Mouse (Mus musculus) embryonic facial prominence, embryonic 13.5 days (tissue): ENCODE data around the gene Coil. TPM values are rescaled to one million over a fixed set of nuclear protein-coding genes. Genes with fewer than 3 reads are reported as not detected.

Experiments used
- ATAC-seq: fragments of 200-750 bp; cut with Nextera tagmentation; 2 replicates; pipeline ENCODE4 v1.8.0; 2017; ENCODE audit warnings: low read depth; ENCODE audit not compliant: insufficient number of reproducible peaks, insufficient read depth, low FRiP score, low TSS enrichment
- H3K27ac ChIP-seq: fragments of 300-500 bp; sonication (generic); 2 replicates; pipeline ENCODE4 v1.5.1; 2015; ENCODE audit warnings: moderate library complexity, mild to moderate bottlenecking, inconsistent platforms
- H3K27me3 ChIP-seq: fragments of 300-500 bp; sonication (generic); 2 replicates; pipeline ENCODE4 v1.6.1; 2015; ENCODE audit warnings: mild to moderate bottlenecking, inconsistent platforms
- H3K36me3 ChIP-seq: fragments of 300-500 bp; sonication (generic); 2 replicates; pipeline ENCODE4 v1.6.1; 2015; ENCODE audit warnings: mild to moderate bottlenecking, inconsistent platforms
- H3K4me1 ChIP-seq: fragments of 300-500 bp; sonication (generic); 2 replicates; pipeline ENCODE4 v1.6.1; 2015; ENCODE audit warnings: inconsistent platforms
- H3K4me2 ChIP-seq: fragments of 300-500 bp; sonication (generic); 2 replicates; pipeline ENCODE4 v1.6.1; 2015; ENCODE audit warnings: moderate library complexity, mild to moderate bottlenecking, inconsistent platforms
- H3K4me3 ChIP-seq: fragments of 300-500 bp; sonication (generic); 2 replicates; pipeline ENCODE4 v1.5.1; 2015; ENCODE audit warnings: mild to moderate bottlenecking, inconsistent platforms
- H3K9ac ChIP-seq: fragments of 300-500 bp; sonication (generic); 2 replicates; pipeline ENCODE4 v1.6.1; 2015; ENCODE audit warnings: mild to moderate bottlenecking, inconsistent platforms
- H3K9me3 ChIP-seq: fragments of 300-500 bp; sonication (generic); 2 replicates; pipeline ENCODE4 v1.6.1; 2016; ENCODE audit warnings: inconsistent platforms
- WGBS: fragments of 180-500 bp; shearing (Covaris S2); methylation state at CpG from one replicate; pipeline ENCODE4 v1.1.7; 2015; ENCODE audit warnings: mixed read lengths; 5-methylcytosine and 5-hydroxymethylcytosine counted together
- polyA plus RNA-seq: library from polyadenylated mRNA; unstranded; fragments of >200 nt; fragmentation: Nextera tagmentation; extraction: Ambion mirVana; gene quantifications from 2 replicates; pipeline ENCODE4 v1.2.1, GENCODE M21; 2015

The Coil gene
- polyA plus RNA-seq, 1 experiment from 2014 or later, result 22.4 TPM

- peak within 1 kb of the TSS; percentile 68 for H3K9ac ChIP-seq
- H3K27me3 ChIP-seq, result peaks cover 28% of the 10 kb centered on the region
- peaks cover 14% of the 10 kb centered on the region for H3K4me1 ChIP-seq
- H3K9me3 ChIP-seq, result no peaks in the 10 kb centered on the region
- no peaks in the 10 kb centered on the region for H3K36me3 ChIP-seq
- WGBS, result 2% methylated on average over 48 of the region's 48 CpGs
- H3K27ac ChIP-seq, result no peak within 1 kb of the TSS
- peak within 1 kb of the TSS; percentile 55 for H3K4me3 ChIP-seq
- peak; percentile 68 for ATAC-seq
- H3K4me2 ChIP-seq, result peak within 1 kb of the TSS; percentile 65
These were observed 29.1 kb downstream of the Coil start, which contains the start of gene Trim25 for GRCm38 (mm10) chr11:88998974-88999722. Gene Trim25 (plus strand): TSS chr11:88999376.

GRCm38 (mm10) chr11:88999723-89000526 lies 29.9 kb downstream of the Coil start:
- no peak for ATAC-seq
- Histone ChIP-seq H3K27ac (no peak overlapping the region), H3K27me3 (peaks cover 28% of the 10 kb centered on the region), H3K4me3 (peak overlapping the region; percentile 55), H3K4me1 (peaks cover 14% of the 10 kb centered on the region), H3K4me2 (peak overlapping the region; percentile 65), H3K9me3 (no peaks in the 10 kb centered on the region), H3K9ac (peak overlapping the region; percentile 68), H3K36me3 (no peaks in the 10 kb centered on the region)
- WGBS, result 28% methylated on average over 33 of the region's 33 CpGs

DNA sequence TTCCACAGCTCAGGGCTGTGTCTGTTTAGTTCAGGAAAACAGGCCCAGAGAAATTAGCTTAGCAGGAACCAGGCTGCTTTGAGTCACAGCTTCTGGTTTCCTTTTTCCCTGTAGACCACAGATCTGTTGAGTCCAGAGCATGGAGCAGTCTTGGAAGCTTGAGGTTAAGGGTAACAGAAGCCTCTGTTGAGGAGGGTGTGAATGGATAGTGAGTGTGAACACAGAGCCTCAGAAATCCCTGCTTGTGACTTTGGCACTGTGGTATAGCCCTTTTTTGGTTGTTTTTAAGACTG lies 30.4 kb downstream of the Coil start:
- ATAC-seq, result no peak
- Histone ChIP-seq H3K4me3 (no peak overlapping the region), H3K4me2 (peak overlapping the region; percentile 65; the same call in 1 of the 2 replicates), H3K9me3 (no peaks in the 10 kb centered on the region), H3K27ac (no peak overlapping the region), H3K9ac (no peak overlapping the region), H3K36me3 (no peaks in the 10 kb centered on the region), H3K27me3 (peaks cover 28% of the 10 kb centered on the region), H3K4me1 (peaks cover 14% of the 10 kb centered on the region)

DNA sequence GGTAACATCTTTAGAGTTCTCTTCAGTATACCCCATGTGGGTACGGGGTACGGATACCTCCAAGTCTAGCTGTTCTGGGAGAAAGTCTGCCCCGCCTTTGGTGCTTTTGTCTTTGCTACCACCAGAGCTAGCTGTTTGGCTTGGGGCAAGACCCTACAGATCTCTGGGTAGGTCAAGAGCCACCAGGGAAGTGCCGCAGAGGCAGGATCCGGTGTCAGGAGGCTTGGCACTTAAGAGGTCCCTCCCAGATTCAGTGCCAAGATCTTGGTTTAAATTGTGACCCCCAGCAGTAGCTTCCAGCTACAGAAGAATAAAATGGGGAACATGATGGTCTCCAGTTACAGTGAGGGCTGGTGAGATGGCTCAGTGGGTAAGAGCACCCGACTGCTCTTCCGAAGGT lies 31.5 kb downstream of the Coil start:
- 93% methylated on average over 7 of the region's 7 CpGs for WGBS
- H3K36me3 ChIP-seq, result no peaks in the 10 kb centered on the region

GRCm38 (mm10) chr11:89002068-89002467 lies 32.0 kb downstream of the Coil start:
- no peaks in the 10 kb centered on the region for H3K9me3 ChIP-seq
- no peak overlapping the region for H3K4me2 ChIP-seq
- no peak overlapping the region for H3K4me3 ChIP-seq
- 89% methylated on average over 5 of the region's 5 CpGs for WGBS
- H3K27ac ChIP-seq, result no peak overlapping the region
- peaks cover 8% of the 10 kb centered on the region for H3K4me1 ChIP-seq
- H3K9ac ChIP-seq, result no peak overlapping the region
- no peak for ATAC-seq
- no peaks in the 10 kb centered on the region for H3K36me3 ChIP-seq
- peaks cover 28% of the 10 kb centered on the region for H3K27me3 ChIP-seq

More for the DNA sequence above, 31.5 kb downstream of the Coil start:
- Histone ChIP-seq H3K4me1 (peaks cover 11% of the 10 kb centered on the region), H3K9ac (no peak overlapping the region), H3K9me3 (no peaks in the 10 kb centered on the region), H3K27ac (no peak overlapping the region), H3K4me2 (no peak overlapping the region), H3K27me3 (peaks cover 28% of the 10 kb centered on the region), H3K4me3 (no peak overlapping the region)
- ATAC-seq, result no peak

GRCm38 (mm10) chr11:89002621-89003020 lies 32.6 kb downstream of the Coil start:
- 82% methylated on average over 5 of the region's 5 CpGs for WGBS
- Histone ChIP-seq H3K27me3 (peaks cover 28% of the 10 kb centered on the region), H3K4me2 (0 out of 2 replicates have a peak overlapping the region, but pooled peaks have one; percentile 9), H3K9ac (no peak overlapping the region), H3K4me3 (no peak overlapping the region), H3K27ac (no peak overlapping the region), H3K9me3 (no peaks in the 10 kb centered on the region), H3K4me1 (peaks cover 8% of the 10 kb centered on the region), H3K36me3 (no peaks in the 10 kb centered on the region)
- no peak for ATAC-seq

- Histone ChIP-seq H3K36me3 (no peaks in the 10 kb centered on the region), H3K27me3 (peaks cover 26% of the 10 kb centered on the region), H3K4me2 (0 out of 2 replicates have a peak overlapping the region, but pooled peaks have one; percentile 9), H3K27ac (no peak overlapping the region), H3K4me1 (peaks cover 8% of the 10 kb centered on the region), H3K4me3 (no peak overlapping the region), H3K9ac (no peak overlapping the region), H3K9me3 (no peaks in the 10 kb centered on the region)
- ATAC-seq, result no peak
- WGBS, result 45% methylated on average over 6 of the region's 6 CpGs
These were observed 33.0 kb downstream of the Coil start for GRCm38 (mm10) chr11:89003078-89003477.

DNA sequence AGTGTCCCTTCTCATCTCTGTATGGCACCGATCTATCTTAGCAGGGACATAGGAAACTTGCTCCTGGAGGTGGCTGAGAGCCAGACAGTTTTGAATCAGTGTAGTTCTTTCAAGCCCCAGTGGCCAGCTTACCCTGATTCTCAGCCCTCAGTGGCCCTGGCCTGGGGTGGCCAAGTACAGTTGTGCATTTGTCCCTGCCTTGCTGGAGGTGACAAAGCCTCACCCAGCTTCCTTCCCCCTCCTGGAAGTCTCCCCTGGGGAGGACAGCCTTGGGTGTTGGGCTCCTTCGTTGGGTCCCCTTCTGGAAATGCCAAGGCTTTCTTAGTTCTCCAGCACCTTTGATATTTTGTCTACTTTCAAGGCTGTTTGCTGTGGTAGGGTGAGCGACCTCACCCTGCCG lies 33.7 kb downstream of the Coil start:
- H3K4me1 ChIP-seq, result peaks cover 8% of the 10 kb centered on the region
- H3K4me3 ChIP-seq, result no peak overlapping the region
- no peaks in the 10 kb centered on the region for H3K36me3 ChIP-seq
- peaks cover 20% of the 10 kb centered on the region for H3K27me3 ChIP-seq
- H3K9me3 ChIP-seq, result no peaks in the 10 kb centered on the region
- no peak overlapping the region for H3K4me2 ChIP-seq
- H3K9ac ChIP-seq, result no peak overlapping the region
- ATAC-seq, result no peak
- H3K27ac ChIP-seq, result no peak overlapping the region
- 78% methylated on average over 4 of the region's 4 CpGs for WGBS

GRCm38 (mm10) chr11:89005473-89005872 lies 35.4 kb downstream of the Coil start:
- Histone ChIP-seq H3K9ac (no peak overlapping the region), H3K4me3 (no peak overlapping the region), H3K36me3 (no peaks in the 10 kb centered on the region), H3K4me2 (no peak overlapping the region), H3K4me1 (no peaks in the 10 kb centered on the region), H3K27ac (no peak overlapping the region), H3K9me3 (no peaks in the 10 kb centered on the region), H3K27me3 (peaks cover 3% of the 10 kb centered on the region; the same call in 1 of the 2 replicates)
- 55% methylated on average over 5 of the region's 5 CpGs for WGBS
- no peak for ATAC-seq

DNA sequence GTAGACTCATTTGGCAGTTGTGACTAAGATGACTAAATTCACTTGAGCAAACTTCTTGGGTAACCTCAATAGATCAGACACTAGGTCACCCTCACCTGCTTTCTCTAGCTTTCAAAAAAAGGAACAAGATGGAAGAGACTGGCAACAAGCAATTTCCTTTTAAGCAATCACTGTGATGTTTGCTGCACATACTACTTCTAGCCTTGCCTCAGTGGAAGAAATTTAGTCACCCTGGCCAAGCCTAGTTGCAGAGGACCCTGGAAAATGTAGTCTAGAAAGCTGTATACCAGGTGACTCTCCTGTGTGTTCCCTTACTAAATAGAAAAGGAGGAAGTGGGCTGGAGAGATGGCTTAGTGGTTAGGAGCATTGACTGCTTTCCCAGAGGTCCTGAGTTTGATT lies 36.4 kb downstream of the Coil start:
- Histone ChIP-seq H3K4me3 (no peak overlapping the region), H3K36me3 (peaks cover 2% of the 10 kb centered on the region; the same call in 1 of the 2 replicates), H3K9ac (no peak overlapping the region), H3K4me2 (no peak overlapping the region), H3K27ac (no peak overlapping the region), H3K9me3 (no peaks in the 10 kb centered on the region), H3K27me3 (no peaks in the 10 kb centered on the region), H3K4me1 (no peaks in the 10 kb centered on the region)
- no peak for ATAC-seq

GRCm38 (mm10) chr11:89007582-89007981 lies 37.5 kb downstream of the Coil start:
- Histone ChIP-seq H3K4me1 (no peaks in the 10 kb centered on the region), H3K9me3 (no peaks in the 10 kb centered on the region), H3K4me3 (no peak overlapping the region), H3K27me3 (no peaks in the 10 kb centered on the region), H3K4me2 (no peak overlapping the region), H3K27ac (no peak overlapping the region), H3K36me3 (peaks cover 6% of the 10 kb centered on the region; the same call in 1 of the 2 replicates), H3K9ac (no peak overlapping the region)
- no peak for ATAC-seq
- 84% methylated on average over 3 of the region's 3 CpGs for whole genome bisulfite sequencing

DNA sequence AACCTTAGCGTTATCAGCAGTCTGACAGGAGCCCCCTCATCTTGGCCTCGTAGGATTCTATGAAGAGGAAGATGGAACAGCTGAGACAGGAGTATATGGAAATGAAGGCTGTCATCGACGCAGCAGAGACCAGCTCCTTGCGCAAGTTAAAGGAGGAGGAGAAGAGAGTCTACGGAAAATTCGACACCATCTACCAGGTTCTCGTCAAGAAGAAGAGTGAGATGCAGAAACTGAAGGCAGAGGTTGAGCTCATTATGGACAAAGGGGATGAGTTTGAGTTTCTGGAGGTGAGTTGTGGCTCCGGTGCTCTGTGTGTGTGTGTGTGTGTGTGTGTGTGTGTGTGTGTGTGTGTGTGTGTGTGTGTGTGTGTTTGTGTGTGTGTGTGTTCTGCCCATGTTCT lies 39.0 kb downstream of the Coil start:
- WGBS, result 84% methylated on average over 9 of the region's 9 CpGs
- Histone ChIP-seq H3K27ac (no peak overlapping the region), H3K4me2 (no peak overlapping the region), H3K9me3 (no peaks in the 10 kb centered on the region), H3K9ac (no peak overlapping the region), H3K4me3 (no peak overlapping the region), H3K27me3 (no peaks in the 10 kb centered on the region), H3K4me1 (no peaks in the 10 kb centered on the region), H3K36me3 (peaks cover 6% of the 10 kb centered on the region; the same call in 1 of the 2 replicates)
- no peak for ATAC-seq
